Mouse (Mus musculus): Measurements from ENCODE around the gene Nsd1. TPM values are rescaled to one million over a fixed set of nuclear protein-coding genes. Genes with fewer than 3 reads are reported as not detected.
"Not testable (repeated sequence)": the region's sequence is repeated elsewhere in the genome, so short reads cannot be mapped to it uniquely, and the experiment has no call there.

The Nsd1 gene
- total RNA-seq (2021): 10 to 100 TPM; 51.8 to 51.9 TPM
- long read RNA-seq, experiment 1, partial matches to known transcripts: 11 of 30 reads
- long read RNA-seq, experiment 1, other reads (novel, unspliced or antisense): 17 of 30 reads
- long read RNA-seq, experiment 2, partial matches to known transcripts: 7 of 18 reads
- long read RNA-seq, experiment 2, other reads (novel, unspliced or antisense): 11 of 18 reads

DNA sequence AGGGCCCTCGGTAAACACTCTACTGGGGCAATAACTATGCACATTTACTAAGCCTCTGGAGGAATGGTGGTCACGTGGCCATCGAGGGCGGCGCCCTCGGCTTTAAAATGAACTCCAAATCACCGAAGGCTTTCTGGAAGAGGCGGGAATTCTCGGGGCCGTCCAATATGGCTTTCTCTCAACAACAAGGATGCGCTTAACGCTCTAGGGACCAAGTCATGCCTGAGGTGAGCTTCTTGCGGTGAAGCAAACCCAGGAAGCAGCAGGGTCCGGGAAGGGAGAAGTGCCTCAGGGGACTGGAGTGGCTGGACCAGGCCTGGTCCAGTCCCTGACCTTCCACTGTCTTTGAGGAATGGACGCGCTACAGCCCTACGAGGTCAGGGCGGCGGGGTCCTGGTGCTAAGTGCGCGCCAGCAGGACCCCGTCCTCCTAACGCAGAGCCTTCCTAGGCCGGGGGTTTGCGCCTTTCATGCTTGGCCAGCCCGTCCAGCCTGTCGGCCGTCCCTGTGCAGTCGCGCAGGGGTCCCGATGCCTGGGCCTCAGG is at the start of gene Nsd1:
Gene Nsd1 (plus strand): TSS at position 134 of the 544 bp plus-strand sequence.
- peak in 1 of 2 experiments; percentile 22 for DNase-seq

DNA sequence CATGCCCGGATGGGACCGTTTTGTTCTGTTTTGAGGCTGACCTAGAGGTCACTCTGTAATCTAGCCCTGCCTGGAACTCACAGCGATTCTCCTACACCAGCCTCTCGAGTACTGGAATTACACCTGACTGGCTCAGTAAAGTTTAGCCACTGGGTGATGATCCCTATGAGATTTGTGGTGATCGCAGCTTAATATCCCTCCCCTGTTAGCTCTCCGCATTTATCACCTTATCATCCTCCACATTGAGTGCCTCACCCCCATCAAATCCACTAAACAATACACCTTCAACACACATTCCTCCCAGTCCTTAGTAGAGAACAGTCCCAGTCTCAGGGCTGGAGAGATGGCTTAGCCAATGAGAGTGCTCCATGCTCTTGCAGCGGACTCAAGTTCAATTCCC is 47.2 kb upstream of the Nsd1 start:
- DNase-seq: no peak

DNA sequence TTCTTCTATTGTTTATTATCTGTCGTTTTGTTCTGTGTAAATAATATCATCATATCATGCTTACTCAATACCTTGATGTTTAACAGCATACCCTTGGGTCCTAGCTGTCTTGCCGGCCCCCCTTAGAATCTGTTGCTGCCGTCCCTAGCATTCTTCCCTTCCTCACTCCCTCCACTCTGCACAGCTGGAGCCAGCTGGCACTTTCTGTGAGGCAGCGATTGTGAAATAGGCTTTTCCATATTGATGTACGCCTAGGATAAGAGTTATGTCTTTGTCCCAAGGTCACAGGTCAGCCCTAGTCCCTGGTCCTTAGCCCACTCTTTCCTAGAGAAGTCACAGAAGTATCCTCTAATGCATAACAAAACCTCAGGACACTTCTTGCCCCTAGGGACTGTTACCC is 46.0 kb upstream of the Nsd1 start:
- peak; percentile 37 to 50 for DNase-seq

DNA sequence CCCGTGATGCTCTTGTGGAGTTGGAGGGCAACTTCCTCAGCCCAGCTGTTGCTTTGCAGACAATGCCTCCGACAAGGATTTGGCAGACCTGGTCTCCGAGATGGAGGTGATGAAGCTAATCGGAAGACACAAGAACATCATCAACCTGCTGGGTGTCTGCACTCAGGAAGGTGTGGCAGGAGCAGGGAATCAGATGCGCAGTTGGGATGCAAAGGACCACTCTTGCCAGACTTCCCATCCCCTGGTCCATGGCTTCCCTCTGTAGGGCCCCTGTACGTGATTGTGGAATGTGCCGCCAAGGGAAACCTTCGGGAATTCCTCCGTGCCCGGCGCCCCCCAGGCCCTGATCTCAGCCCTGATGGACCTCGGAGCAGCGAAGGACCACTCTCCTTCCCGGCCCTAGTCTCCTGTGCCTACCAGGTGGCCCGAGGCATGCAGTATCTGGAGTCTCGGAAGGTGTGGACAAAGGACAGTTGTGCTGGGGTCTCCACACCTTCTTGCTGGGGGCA is 43.7 kb upstream of the Nsd1 start:
- no peak for DNase-seq

DNA sequence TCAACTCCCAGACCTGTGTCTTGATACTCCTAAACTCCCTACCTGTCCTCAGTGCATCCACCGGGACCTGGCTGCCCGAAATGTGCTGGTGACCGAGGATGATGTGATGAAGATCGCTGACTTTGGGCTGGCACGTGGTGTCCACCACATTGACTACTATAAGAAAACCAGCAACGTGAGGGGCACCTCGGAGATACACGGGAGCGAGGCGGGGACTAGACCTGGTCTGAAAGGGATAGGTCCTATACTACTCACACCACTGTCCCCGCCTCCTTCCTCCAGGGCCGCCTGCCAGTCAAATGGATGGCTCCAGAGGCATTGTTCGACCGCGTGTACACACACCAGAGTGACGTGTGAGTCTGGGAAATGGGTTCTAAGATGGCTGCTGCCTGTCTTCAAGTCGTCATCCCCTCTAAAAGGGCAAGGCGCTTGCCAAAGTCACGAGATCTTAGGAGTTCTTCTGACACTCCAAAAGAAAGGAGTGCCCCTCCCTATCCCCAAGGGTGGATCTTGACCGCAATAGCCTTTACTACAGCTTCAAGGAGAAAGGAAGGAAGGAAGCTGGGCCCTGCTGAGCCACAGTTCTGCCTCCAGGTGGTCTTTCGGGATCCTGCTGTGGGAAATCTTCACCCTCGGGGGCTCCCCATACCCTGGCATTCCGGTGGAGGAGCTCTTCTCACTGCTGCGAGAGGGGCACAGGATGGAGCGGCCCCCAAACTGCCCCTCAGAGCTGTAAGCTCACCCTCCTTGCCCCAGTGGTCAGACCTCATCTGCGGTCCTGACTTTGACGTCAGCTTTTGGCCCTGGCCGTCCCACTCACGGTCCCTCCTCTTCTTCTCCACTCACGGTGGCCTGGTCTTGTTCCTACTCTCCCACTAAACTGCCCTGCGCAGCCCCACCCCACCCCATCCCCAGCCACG is 42.5 kb upstream of the Nsd1 start:
- no peak for DNase-seq

DNA sequence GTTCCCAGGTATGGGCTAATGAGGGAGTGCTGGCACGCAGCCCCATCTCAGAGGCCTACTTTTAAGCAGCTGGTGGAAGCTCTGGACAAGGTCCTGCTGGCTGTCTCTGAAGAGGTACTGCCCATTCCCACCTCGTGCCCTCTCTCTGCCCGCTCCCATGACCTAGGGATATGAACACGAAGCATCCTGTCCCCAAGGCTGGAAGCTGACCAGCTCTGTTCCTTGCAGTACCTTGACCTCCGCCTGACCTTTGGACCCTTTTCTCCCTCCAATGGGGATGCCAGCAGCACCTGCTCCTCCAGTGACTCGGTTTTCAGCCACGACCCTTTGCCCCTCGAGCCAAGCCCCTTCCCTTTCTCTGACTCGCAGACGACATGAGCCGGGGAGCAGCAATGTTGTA is 41.8 kb upstream of the Nsd1 start:
- no peak for DNase-seq

DNA sequence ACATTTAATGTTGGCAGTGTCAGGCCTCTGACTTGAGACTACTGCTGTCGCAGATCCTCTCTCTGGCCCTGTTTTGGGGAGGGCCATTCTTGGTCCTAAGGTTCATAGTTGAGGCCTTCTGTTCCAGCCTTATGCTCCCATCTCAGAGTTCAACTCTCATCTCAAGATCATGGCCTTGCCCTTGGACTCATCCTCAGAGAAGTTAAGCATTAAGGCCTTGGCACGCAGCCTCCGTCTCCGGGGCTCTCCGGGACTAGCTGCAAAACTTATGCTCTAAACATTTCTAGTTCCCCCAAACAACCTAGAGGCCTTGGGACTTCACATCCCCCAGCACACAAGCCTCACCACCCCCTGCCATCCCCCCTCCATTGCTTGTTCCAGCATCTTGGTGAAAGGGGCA is 41.3 kb upstream of the Nsd1 start:
- DNase-seq: no peak

DNA sequence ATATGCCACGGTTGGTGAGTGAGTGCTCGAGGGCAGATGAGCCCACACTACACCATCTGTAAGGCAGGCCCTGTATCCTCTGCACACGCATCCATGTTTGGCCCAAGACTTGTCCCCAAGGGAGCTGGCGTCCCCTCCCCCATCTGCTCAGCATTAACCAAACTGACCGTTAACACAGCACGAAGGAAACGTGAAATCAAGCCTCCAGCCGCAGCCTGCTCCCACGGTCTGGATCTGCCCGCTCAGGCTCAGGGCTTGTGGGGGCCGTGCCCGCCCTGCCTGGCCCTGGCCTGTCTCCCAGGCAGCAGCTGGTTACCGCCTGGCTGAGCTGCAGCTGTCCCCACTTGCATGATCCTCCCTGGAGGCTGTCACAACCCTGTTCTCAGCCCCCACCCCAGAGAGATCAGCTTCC is 40.6 kb upstream of the Nsd1 start:
- DNase-seq: peak; percentile 62 to 79

DNA sequence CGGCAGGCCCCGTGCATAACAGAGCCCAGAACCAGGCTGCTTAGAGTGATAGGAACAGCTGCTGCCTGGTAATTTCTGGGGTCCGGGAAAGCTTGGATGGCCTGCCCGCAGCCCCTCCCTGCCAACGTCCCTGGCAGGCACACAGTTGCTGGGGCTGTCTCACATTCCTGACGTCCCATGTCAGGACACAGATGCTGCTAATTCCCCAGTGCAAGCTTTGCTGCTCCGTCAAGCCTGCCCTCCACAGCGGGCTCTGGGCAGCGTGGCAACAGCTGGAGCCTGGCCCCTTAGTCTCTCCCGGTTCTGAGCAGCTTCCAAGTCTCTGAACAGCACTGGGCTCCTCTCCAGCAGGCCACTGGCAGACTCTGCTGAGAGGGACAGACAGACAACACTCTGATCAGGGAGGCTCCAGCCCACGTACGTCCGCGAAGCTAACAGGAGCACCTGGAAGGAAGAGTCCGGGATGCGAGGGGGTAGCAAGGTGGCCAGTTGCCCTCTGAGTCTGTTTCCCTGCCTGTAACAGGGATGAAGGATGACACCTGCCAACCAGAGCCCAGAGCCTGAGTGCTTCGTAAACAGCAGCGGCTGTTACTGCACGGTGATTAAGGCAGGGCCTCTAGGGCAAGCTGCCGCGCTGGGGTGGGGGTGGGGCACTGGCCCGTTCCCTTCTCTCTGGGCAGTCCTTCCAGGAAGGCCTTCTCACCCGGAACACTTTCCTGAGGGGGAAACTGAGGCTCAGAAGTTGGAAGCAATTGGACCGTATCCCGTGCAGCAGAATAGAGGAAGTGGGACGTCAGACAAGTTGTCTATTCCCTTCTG is 37.9 kb upstream of the Nsd1 start:
- DNase-seq: peak; percentile 79

DNA sequence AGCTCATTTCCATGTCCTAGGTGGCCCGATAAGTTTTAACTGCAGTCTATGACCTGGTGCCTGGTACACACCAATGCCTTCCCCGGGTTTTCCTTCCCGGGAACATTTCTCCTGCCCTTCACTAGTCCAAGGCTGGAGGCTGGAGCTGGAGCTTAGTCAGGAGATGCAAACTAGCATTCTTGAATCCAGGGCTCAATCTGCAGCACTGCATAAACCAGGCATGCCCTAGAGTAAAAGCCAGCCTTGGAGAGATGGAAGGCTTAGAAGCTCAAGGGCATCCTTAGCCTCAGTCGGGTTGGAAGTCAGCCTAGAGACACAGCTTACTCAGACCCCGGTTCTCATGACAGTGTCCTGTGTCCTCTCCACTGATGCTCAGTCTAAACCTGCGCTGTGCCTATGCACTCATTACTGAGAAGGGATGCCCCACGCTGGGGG is 37.2 kb upstream of the Nsd1 start:
- DNase-seq: no peak

DNA sequence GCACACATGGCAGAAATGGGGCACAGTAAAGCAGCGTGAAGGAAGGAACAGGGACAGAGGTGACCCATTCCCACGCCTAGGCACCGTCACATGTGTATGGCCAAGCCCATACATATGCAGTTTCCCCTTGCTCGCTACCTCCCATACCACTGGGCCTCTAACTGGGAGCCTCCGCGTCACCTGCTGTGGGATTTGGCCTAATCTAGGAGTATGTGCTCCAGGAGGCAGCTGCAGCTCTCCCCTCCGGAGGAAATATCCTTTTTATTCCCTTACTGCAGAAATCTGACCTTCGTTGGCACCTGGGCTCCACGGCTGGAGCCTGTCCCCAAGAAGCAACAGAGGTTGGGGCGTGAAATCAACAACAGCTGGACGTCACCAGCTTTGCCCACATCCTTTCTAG is 35.2 kb upstream of the Nsd1 start:
- no peak for DNase-seq

DNA sequence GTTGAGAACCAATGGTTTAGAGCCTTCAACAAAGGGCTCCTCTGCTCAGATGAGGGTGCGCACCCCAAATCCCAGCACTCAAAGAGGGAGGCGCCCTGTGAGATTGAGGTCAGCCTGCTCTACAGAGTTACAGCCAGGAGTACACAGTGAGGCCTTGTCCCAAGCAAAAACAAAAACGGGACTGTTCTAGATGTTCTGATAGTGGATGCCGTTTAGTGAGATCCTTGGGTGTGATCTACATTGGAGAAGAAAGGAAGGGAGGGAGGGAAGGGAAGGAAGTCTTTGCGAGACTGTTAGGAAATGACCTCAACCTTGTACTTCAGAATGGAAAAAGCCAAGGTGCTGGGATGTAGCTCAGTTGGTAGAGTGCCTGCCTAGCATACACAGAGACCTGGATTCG is 33.3 kb upstream of the Nsd1 start:
- no peak for DNase-seq

DNA sequence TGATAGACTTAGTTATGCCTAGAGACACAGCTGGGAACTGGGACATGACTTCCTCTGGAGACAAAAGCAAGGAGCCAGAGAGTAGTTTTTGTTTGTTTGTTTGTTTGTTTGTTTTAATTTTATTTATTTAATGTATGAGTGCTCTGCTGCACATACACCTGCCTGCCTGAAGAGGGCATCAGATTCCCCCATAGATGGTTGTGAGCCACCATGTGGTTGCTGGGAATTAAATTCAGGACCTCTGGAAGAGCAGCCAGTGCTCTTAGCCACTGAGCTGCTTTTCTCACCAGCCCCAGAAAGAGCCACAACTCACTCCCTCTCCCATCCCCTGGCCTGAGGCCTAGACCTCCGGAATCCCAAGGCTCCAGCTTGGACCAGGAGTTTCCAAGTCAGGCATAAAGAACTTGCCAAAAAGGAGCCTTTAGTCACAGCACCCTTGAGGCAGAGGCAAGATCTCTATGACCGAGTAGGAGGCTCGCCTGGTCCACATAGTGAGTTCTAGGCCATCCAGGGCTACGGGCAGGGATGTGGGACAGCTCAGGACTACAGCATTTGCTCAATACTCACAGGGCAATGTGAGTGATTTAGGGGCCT is 31.6 kb upstream of the Nsd1 start:
- DNase-seq: peak; percentile 67 to 76

DNA sequence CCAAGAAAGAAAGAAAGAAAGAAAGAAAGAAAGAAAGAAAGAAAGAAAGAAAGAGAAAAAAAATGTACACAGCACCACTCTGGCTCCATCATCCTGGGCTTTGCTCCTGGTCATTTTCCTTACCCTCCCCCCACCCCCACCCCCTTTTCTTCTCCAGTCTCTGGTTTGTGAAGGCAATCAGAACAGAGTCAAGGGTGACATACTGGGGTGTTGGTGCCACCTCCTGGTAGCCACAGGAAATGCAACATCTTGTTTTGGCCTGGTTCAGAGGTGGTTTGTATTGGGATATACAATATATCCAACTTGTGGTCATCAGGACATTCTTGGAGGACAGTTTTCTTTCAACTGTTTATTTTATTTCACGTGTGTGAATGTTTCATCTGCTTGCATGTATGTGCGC is 31.0 kb upstream of the Nsd1 start:
- DNase-seq: peak; percentile 75 to 87

DNA sequence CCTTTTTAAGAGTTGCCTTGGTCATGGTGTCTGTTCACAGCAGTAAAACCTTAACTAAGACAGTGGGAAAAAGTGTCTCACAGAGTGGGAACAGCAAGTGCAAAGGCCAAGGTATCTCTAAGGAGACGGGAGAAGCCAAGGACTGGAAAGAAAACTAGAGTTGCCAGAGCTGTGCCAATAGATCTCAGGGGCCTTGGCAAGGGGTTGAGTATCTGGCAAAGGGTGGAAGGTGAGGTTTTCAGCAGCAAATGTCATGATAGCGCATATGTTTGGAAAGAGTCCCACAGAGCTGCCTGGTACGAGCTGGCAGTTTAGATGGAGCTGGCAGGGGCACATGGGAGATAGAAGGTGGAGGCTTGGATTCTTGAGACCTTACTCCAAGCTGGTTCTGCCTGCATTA is 30.0 kb upstream of the Nsd1 start:
- DNase-seq: no peak

DNA sequence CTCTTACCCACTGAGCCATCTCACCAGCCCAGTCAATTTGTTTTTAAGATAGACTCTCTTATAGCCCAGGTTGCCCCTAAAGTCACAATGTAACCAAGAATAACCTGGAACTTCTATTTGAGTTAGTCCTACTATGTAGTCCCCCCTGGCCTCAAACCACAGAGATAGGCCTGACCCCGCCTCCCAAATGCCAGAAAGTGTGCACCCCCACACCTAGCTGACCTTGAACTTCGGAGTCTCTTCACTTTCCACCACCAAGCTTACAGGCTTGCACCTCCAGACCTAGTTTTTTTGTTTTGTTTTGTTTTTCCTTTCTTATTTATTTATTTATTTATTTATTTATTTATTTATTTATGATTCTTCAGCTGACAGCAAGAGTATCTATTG is 27.8 kb upstream of the Nsd1 start:
- DNase-seq: no peak

DNA sequence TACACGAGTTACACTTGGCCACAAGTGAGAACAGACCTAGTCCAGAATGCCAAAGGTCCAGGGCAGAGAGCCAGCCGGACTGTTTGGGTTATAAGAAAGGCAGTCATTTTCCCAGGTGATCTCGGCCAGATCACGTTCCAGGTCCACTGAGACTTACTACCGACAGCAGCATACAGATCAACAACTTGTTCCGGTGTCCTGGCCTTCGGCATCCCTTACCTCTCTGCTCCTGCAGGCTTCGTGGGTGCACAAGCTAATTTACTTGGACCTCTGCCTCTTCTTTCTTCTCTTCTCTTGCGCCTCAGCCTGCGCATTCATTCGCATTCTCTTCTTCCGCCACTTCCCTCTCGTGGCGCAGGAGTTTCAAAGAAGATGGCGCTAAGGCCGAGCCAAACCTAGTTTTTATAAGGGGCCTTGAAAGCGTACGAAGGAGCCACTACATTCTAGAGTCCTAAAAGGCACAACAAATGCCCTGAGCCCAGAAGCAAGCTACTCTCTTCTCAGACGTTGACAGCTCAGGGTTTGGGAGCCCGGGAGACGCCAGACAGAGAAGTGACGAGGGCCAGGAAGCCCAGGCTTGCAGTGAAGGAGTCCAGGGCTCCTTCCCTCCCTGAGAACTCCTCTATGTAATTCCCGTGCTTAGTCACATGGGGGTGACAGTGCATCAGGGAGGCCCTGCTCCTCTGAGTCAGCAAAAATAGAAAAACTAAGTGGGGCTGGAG is 27.2 kb upstream of the Nsd1 start:
- DNase-seq: peak; percentile 86 to 88

DNA sequence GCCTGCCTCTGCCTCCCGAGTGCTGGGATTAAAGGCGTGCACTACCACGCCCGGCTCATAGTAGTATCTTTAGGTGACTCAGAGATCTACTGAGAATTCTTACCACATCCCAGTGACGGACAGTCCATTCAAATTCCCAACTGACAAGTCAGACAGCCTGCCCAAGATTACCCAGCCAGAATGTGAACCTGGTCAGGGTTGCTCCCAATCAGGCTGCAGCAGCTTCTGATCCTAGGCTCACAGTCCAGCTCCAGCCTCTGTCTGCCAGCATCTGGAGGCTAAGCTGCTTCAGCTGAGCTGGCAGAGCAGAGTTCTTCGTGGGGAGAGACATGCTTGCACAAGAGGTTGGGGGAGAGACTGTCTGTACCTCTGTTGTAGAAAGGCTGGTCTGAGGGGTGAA is 26.2 kb upstream of the Nsd1 start:
- no peak for DNase-seq

DNA sequence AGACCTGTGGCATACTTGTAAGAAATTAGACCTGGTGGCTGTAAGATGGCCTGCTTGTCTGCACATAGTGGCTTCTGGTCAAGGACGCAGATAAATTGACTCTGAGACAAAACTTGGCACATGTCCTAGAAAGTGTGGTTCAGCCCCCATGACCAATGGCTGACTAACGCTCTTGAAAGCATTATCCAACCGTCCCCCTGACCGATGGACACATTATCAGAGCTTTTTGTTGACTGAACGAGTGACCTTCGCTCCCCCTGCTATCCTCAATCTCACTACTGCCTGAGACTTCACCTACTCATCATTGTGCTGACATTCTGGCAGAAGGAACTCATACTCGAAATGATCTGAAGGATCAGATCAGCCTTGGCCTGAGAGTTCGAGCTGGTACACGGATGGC is 22.5 kb upstream of the Nsd1 start:
- DNase-seq: not testable (repeated sequence)

DNA sequence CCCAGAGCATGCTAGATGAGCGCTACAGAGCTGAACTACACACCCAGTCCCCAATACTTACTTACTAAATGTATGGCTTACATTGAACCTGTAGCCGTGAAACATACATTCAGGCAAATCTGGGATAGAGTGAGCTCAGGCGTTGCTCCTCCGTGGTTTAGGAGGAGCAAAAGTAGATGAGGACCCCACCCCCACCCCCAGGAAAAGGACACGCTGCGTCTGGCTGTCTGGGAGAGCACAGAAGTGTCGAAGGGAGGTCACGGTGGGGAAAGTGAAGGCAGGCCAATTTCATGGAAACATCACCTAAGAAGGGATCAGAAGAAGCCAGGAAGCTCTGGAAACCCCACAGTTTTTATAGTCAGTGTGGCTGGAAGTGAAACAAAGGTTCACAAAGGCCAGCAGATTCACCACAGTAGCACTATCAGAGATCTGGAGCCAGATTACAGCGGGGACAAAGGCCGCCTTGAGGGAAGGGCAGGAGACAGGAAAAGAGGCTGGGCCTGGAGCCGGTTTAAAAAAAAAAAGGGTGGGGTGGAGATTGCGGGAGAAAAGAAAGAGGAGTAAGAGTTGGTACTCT is 20.0 kb upstream of the Nsd1 start:
- no peak for DNase-seq
